Mouse (Mus musculus): Measurements from ENCODE around the gene Tnr.

- TF ChIP-seq CTCF (IDR thresholded peaks at IDR 0.05; ENCODE audit: insufficient read depth, low read depth, low read length): no peak
- no peak for TF ChIP-seq POLR2A (IDR thresholded peaks at IDR 0.05; ENCODE audit: insufficient read depth, low read depth, low read length)
Observed at GRCm38 (mm10) chr1:159670629-159671150, 147.1 kb downstream of the Tnr start.
